8 mouse cellular contexts compared by ENCODE assay signal in genomic region chr2:33689880-33690462, GRCm38 (mm10). TPM values are rescaled to one million over a fixed set of nuclear protein-coding genes. Genes with fewer than 3 reads are reported as not detected.
A peak's percentile ranks its signal among the peaks of the same experiment; 100 is the strongest.
DNase-seq lines count a peak whose midpoint lies in the region; ATAC-seq and TF ChIP-seq lines count a peak whose summit lies in the region.

No protein-coding gene starts in this region.

- H3K27ac ChIP-seq in cortical plate, adult 2 months (ENCODE audit: insufficient read depth, low read length): no peak overlapping the region
- H3K27ac ChIP-seq in limb, embryonic 10.5 days: peak overlapping the region; percentile 37; the same call in 1 of the 2 replicates
- H3K27ac ChIP-seq in neural tube, embryonic 12.5 days: no peak overlapping the region

- no peak for TF ChIP-seq POLR2A in cortical plate, adult 2 months (IDR thresholded peaks at IDR 0.05; ENCODE audit: extremely low read depth, insufficient read depth, low read length)

- peaks cover 44% of the 10 kb centered on the region for H3K27me3 ChIP-seq in limb, embryonic 10.5 days (ENCODE audit: low read depth, poor library complexity, severe bottlenecking)
- peaks cover 5% of the 10 kb centered on the region for H3K27me3 ChIP-seq in neural tube, embryonic 12.5 days (replicated peaks)

- peak; percentile 79 to 89 for DNase-seq in cerebellum, postnatal 10 days
- no peak for DNase-seq in cerebellum, adult 9-11 months
- DNase-seq in ovary, postnatal 14 days (ENCODE audit: low spot score): peak; percentile 21
- DNase-seq in ovary, postnatal 10 days (ENCODE audit: low spot score): no peak
- peak; percentile 85 for DNase-seq in limb, embryonic 10.5 days (ENCODE audit: low spot score)
- DNase-seq in urinary bladder, adult 18-20 months (ENCODE audit: low spot score in 2 of 2): no peak

- H3K4me3 ChIP-seq in cortical plate, adult 2 months (ENCODE audit: insufficient read depth, low read length): no peak overlapping the region
- no peak overlapping the region for H3K4me3 ChIP-seq in limb, embryonic 10.5 days
- H3K4me3 ChIP-seq in neural tube, embryonic 12.5 days: no peak overlapping the region

- no peaks in the 10 kb centered on the region for H3K4me1 ChIP-seq in cortical plate, adult 2 months (ENCODE audit: control insufficient read depth, insufficient read depth, low read length)
- peaks cover 24% of the 10 kb centered on the region for H3K4me1 ChIP-seq in limb, embryonic 10.5 days
- peaks cover 7% of the 10 kb centered on the region; the same call in 1 of the 2 replicates for H3K4me1 ChIP-seq in neural tube, embryonic 12.5 days

- no peaks in the 10 kb centered on the region for H3K36me3 ChIP-seq in limb, embryonic 10.5 days
- no peaks in the 10 kb centered on the region for H3K36me3 ChIP-seq in neural tube, embryonic 12.5 days

- no peaks in the 10 kb centered on the region for H3K9me3 ChIP-seq in limb, embryonic 10.5 days (replicated peaks)
- H3K9me3 ChIP-seq in neural tube, embryonic 12.5 days: no peaks in the 10 kb centered on the region

- WGBS in limb, embryonic 10.5 days: 29% methylated on average over 9 of the region's 9 CpGs
- 34% methylated on average over 9 of the region's 9 CpGs for WGBS in neural tube, embryonic 12.5 days

- ATAC-seq in neural tube, embryonic 12.5 days (ENCODE audit: low FRiP score, low read depth): 0 out of 2 replicates have a peak, but pooled peaks have one; percentile 9

- peak; percentile 29; the same call in 1 of the 2 replicates for TF ChIP-seq CTCF in cortical plate, adult 2 months (IDR thresholded peaks at IDR 0.05; ENCODE audit: extremely low read depth, insufficient read depth, low read length)

- H3K9ac ChIP-seq in neural tube, embryonic 12.5 days: no peak overlapping the region

- no peak overlapping the region for H3K4me2 ChIP-seq in neural tube, embryonic 12.5 days (replicated peaks)

RNA-seq across cellular contexts. Expression of gene Lmx1b, which starts 49.7 kb away (rescaled TPM):
- 0.15 and 0.23 TPM in 2 replicates for polyA plus RNA-seq in cortical plate, adult 2 months (2012; rRNA removed)
- polyA plus RNA-seq in limb, embryonic 10.5 days (2016; fragmentation: Nextera tagmentation; extraction: Ambion mirVana): 11.0 and 13.9 TPM in 2 replicates
- 4.6 and 4.7 TPM in 2 replicates for polyA plus RNA-seq in neural tube, embryonic 12.5 days (2016; fragmentation: Nextera tagmentation; extraction: Ambion mirVana)

Comparison
In these comparisons a context has a peak if more than half of its experiments do, and no peak if none do; other contexts are left out.
1. DNase-seq: peak in cerebellum, postnatal 10 days (2 of 2), ovary, postnatal 14 days (single experiment) and limb, embryonic 10.5 days (single experiment); none in cerebellum, adult 9-11 months (single experiment), ovary, postnatal 10 days (single experiment) and urinary bladder, adult 18-20 months (0 of 2).